In genomic region chr12:108003928-108004327, GRCm38 (mm10) we compare ENCODE assay signal across 8 mouse cellular contexts. TPM values are rescaled to one million over a fixed set of nuclear protein-coding genes. Genes with fewer than 3 reads are reported as not detected.
A peak's percentile ranks its signal among the peaks of the same experiment; 100 is the strongest.
DNase-seq lines count a peak whose midpoint lies in the region; ATAC-seq and TF ChIP-seq lines count a peak whose summit lies in the region.

No protein-coding gene starts in this region.

- peak overlapping the region; percentile 96 for H3K27ac ChIP-seq in embryonic facial prominence, embryonic 11.5 days (replicated peaks; ENCODE audit: low read depth, low read length)
- peak overlapping the region; percentile 49; the same call in 1 of the 2 replicates for H3K27ac ChIP-seq in heart, postnatal 0 days (ENCODE audit: low read depth)
- H3K27ac ChIP-seq in liver, embryonic 14.5 days = no peak overlapping the region
- peak overlapping the region; percentile 99 for H3K27ac ChIP-seq in neural tube, embryonic 13.5 days (replicated peaks)

- TF ChIP-seq CTCF in heart, postnatal 0 days (IDR thresholded peaks at IDR 0.05; ENCODE audit: low read depth) = peak; percentile 51
- TF ChIP-seq CTCF in liver, embryonic 14.5 days (IDR thresholded peaks at IDR 0.05; ENCODE audit: low read depth) = no peak

- no peak for TF ChIP-seq EP300 in heart, postnatal 0 days (IDR thresholded peaks at IDR 0.05; ENCODE audit: low read depth)
- no peak for TF ChIP-seq EP300 in liver, embryonic 14.5 days (IDR thresholded peaks at IDR 0.05; ENCODE audit: low read depth)

- no peaks in the 10 kb centered on the region for H3K9me3 ChIP-seq in embryonic facial prominence, embryonic 11.5 days (replicated peaks; ENCODE audit: control insufficient read depth, low read length)
- no peaks in the 10 kb centered on the region for H3K9me3 ChIP-seq in heart, postnatal 0 days (replicated peaks; ENCODE audit: control insufficient read depth, low read length)
- H3K9me3 ChIP-seq in liver, embryonic 14.5 days (ENCODE audit: control insufficient read depth, low read length) = no peaks in the 10 kb centered on the region
- no peaks in the 10 kb centered on the region for H3K9me3 ChIP-seq in neural tube, embryonic 13.5 days

- H3K9ac ChIP-seq in embryonic facial prominence, embryonic 11.5 days (replicated peaks; ENCODE audit: low read length) = peak overlapping the region; percentile 99
- H3K9ac ChIP-seq in heart, postnatal 0 days (replicated peaks; ENCODE audit: low read depth, low read length) = peak overlapping the region; percentile 60; the same call in 1 of the 2 replicates
- H3K9ac ChIP-seq in liver, embryonic 14.5 days (replicated peaks) = no peak overlapping the region
- H3K9ac ChIP-seq in neural tube, embryonic 13.5 days = peak overlapping the region; percentile 98

- no peaks in the 10 kb centered on the region for H3K27me3 ChIP-seq in embryonic facial prominence, embryonic 11.5 days (ENCODE audit: control insufficient read depth, insufficient read depth, low read length)
- H3K27me3 ChIP-seq in heart, postnatal 0 days (ENCODE audit: control insufficient read depth, insufficient read depth, low read length) = peaks cover 86% of the 10 kb centered on the region
- H3K27me3 ChIP-seq in liver, embryonic 14.5 days (ENCODE audit: control insufficient read depth, insufficient read depth, low read length) = peaks cover 78% of the 10 kb centered on the region
- H3K27me3 ChIP-seq in neural tube, embryonic 13.5 days = peaks cover 15% of the 10 kb centered on the region; the same call in 1 of the 2 replicates

- peak overlapping the region; percentile 94 for H3K4me3 ChIP-seq in embryonic facial prominence, embryonic 11.5 days (ENCODE audit: low read depth, low read length)
- peak overlapping the region; percentile 81 for H3K4me3 ChIP-seq in heart, postnatal 0 days (ENCODE audit: low read depth, low read length)
- peak overlapping the region in 1 of 2 experiments; percentile 35; a peak in 3 of 4 replicates for H3K4me3 ChIP-seq in liver, embryonic 14.5 days (ENCODE audit: insufficient read depth in 1 of 2, low read depth in 2 of 2, low read length in 2 of 2)
- peak overlapping the region; percentile 95 for H3K4me3 ChIP-seq in neural tube, embryonic 13.5 days

- WGBS in embryonic facial prominence, embryonic 11.5 days = under 1% methylated on average over 33 of the region's 35 CpGs
- WGBS in heart, postnatal 0 days = under 1% methylated on average over 34 of the region's 35 CpGs
- under 1% methylated on average over 35 of the region's 35 CpGs for WGBS in liver, embryonic 14.5 days (ENCODE audit: insufficient replicate concordance)
- WGBS in neural tube, embryonic 13.5 days = 0% methylated on average over 35 of the region's 35 CpGs

- peak overlapping the region; percentile 75 for H3K4me2 ChIP-seq in embryonic facial prominence, embryonic 11.5 days (ENCODE audit: low read depth, low read length)
- H3K4me2 ChIP-seq in heart, postnatal 0 days (ENCODE audit: low read depth, low read length) = peak overlapping the region; percentile 99
- H3K4me2 ChIP-seq in liver, embryonic 14.5 days (ENCODE audit: low read depth) = peak overlapping the region; percentile 51
- H3K4me2 ChIP-seq in neural tube, embryonic 13.5 days = peak overlapping the region; percentile 87

- peaks cover 5% of the 10 kb centered on the region; the same call in 1 of the 2 replicates for H3K4me1 ChIP-seq in embryonic facial prominence, embryonic 11.5 days (ENCODE audit: control insufficient read depth, insufficient read depth, low read length)
- H3K4me1 ChIP-seq in heart, postnatal 0 days (ENCODE audit: control insufficient read depth, insufficient read depth) = peaks cover 10% of the 10 kb centered on the region; the same call in 1 of the 2 replicates
- H3K4me1 ChIP-seq in liver, embryonic 14.5 days (replicated peaks; ENCODE audit: control insufficient read depth in 2 of 2, insufficient read depth in 2 of 2, low read length in 1 of 2) = 0 out of 4 replicates have a peak, but pooled peaks cover 0 to 3% of the 10 kb centered on the region in 2 experiments
- H3K4me1 ChIP-seq in neural tube, embryonic 13.5 days (replicated peaks) = peaks cover 50% of the 10 kb centered on the region

- DNase-seq in gastrocnemius, postnatal 4 days (ENCODE audit: low spot score in 2 of 2) = peak; percentile 22 to 54
- no peak for DNase-seq in gastrocnemius, postnatal 14 days
- peak; percentile 97 for DNase-seq in embryonic facial prominence, embryonic 11.5 days (ENCODE audit: low spot score)
- peak; percentile 84 for DNase-seq in heart, postnatal 0 days (ENCODE audit: low spot score)
- peak; percentile 84 to 89 for DNase-seq in kidney, postnatal 4 days
- DNase-seq in liver, embryonic 14.5 days (ENCODE audit: low read depth in 3 of 3, low spot score in 3 of 3) = peak; percentile 4 to 9 (median 7)
- peak; percentile 93 for DNase-seq in thymus, postnatal 14 days

- intact Hi-C loops in gastrocnemius, postnatal 14 days (cut with DNase I; ENCODE audit: low total_unique reads) = no loop called here

- no peaks in the 10 kb centered on the region for H3K36me3 ChIP-seq in embryonic facial prominence, embryonic 11.5 days (replicated peaks; ENCODE audit: control insufficient read depth, insufficient read depth, low read depth, low read length)
- H3K36me3 ChIP-seq in heart, postnatal 0 days (replicated peaks; ENCODE audit: control insufficient read depth, insufficient read depth, low read length) = no peaks in the 10 kb centered on the region
- H3K36me3 ChIP-seq in liver, embryonic 14.5 days (replicated peaks; ENCODE audit: control insufficient read depth, insufficient read depth, low read depth) = no peaks in the 10 kb centered on the region
- no peaks in the 10 kb centered on the region for H3K36me3 ChIP-seq in neural tube, embryonic 13.5 days

- peak; percentile 69 for ATAC-seq in embryonic facial prominence, embryonic 11.5 days (replicated peaks; ENCODE audit: insufficient number of reproducible peaks, low FRiP score, low TSS enrichment, low read depth)
- ATAC-seq in heart, postnatal 0 days (ENCODE audit: insufficient read depth, low read depth) = peak; percentile 53
- no peak for ATAC-seq in liver, embryonic 14.5 days (ENCODE audit: insufficient read depth)
- ATAC-seq in neural tube, embryonic 13.5 days (ENCODE audit: low read depth) = peak; percentile 57

RNA-seq across cellular contexts. Expression of gene Bcl11b, which starts 0.5 kb away (rescaled TPM):
- under 1 TPM; 0.54 to 0.56 TPM for total RNA-seq in gastrocnemius, postnatal 4 days (2021)
- total RNA-seq in gastrocnemius, postnatal 14 days (2021) = under 1 TPM; 0.06 to 0.11 TPM
- polyA plus RNA-seq in embryonic facial prominence, embryonic 11.5 days (2014; fragmentation: Nextera tagmentation; extraction: Ambion mirVana) = 14.8 and 15.5 TPM in 2 replicates
- 2.7 and 7.3 TPM in 2 replicates for total RNA-seq in heart, postnatal 0 days (2014; rRNA removed; ENCODE audit: low replicate concordance)
- 2.1 and 2.2 TPM in 2 replicates for polyA plus RNA-seq in heart, postnatal 0 days (2015; fragmentation: Nextera tagmentation; extraction: Ambion mirVana)
- polyA plus RNA-seq in liver, embryonic 14.5 days (2012; rRNA removed) = 0.02 and 0.06 TPM in 2 replicates
- polyA plus RNA-seq in liver, embryonic 14.5 days (2014; fragmentation: Nextera tagmentation; extraction: Ambion mirVana) = 0.06 TPM in 1 of 2 replicates, not detected in the other
- polyA plus RNA-seq in neural tube, embryonic 13.5 days (2015; fragmentation: Nextera tagmentation; extraction: Ambion mirVana) = 33.5 and 34.9 TPM in 2 replicates
